Mouse (Mus musculus) gastrocnemius, adult 8-10 months (tissue): ENCODE results near the gene Pdia2. TPM values are rescaled to one million over a fixed set of nuclear protein-coding genes. Genes with fewer than 3 reads are reported as not detected.

ENCODE experiments used
- DNase-seq, 2 experiments: peaks; one replicate each; pipeline ENCODE4 v3.0.0; 2022; ENCODE audit warnings: low spot score in 2 of 2
- total RNA-seq, 4 experiments: library from RNA; stranded (reverse); gene quantifications; 2 replicates each; pipeline ENCODE4 v1.2.4; 2022

Gene Pdia2
- total RNA-seq: not detected

DNA sequence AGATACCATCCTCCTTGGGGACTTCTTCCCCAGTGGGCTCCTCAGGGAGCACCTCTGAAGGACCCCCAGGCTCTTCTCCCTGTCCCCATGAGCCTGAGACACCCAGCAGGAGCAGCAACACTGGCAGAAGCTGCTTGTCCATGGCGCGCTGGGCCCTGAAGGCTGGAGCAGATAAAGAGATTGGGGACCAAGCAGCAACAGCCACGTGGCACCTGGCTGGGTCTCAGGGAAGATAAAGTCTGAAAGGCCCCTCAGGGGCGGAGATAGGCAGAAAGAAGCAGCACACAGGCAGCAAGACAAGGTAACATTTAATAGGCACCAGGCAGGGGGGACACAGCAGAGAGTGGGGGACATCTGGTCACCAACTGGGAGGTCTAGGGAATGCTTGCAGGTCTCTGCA lies at the start of gene Pdia2:
Gene Pdia2, minus strand, starts transcription at position 196 of the 400 bp plus-strand sequence.
- DNase-seq: no peak

DNA sequence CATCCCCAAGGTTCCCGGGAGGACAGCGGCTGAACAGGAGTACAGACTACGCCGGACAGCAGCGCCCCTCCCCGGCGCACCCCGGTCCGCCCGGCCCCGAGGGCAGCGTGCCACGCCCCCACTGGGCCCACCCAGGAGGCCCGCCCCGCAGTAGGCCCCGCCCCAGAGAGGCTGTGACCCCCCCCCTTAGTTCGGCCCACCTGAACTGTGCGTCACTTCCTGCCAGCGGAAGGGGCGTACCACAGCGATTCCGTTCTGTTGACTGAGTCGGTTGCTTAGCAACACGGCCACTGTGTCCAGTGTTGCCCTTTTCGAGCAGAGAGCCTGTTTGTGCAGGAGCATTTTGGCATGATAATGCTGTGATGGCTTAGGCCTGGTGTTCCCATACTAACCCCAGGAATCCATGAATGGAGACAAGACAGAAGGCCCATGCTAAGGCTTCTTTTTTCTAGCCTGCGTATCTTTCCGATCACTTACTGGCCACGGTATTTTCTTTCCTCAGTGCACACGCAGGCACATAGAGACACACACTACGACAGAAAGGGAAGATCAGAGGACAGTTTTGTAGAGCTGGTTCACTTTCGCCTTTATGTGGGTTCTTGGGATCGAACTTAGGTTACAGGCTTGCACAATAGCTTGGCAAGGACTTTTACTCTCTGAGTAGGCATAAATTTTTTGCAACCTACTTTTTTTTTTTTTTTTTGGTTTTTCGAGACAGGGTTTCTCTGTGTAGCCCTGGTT lies 45.4 kb upstream of the Pdia2 start, which contains the start of gene Fam234a:
Gene Fam234a, minus strand, starts transcription at position 142 of the 741 bp plus-strand sequence.
- DNase-seq: peak; percentile 90 to 92

DNA sequence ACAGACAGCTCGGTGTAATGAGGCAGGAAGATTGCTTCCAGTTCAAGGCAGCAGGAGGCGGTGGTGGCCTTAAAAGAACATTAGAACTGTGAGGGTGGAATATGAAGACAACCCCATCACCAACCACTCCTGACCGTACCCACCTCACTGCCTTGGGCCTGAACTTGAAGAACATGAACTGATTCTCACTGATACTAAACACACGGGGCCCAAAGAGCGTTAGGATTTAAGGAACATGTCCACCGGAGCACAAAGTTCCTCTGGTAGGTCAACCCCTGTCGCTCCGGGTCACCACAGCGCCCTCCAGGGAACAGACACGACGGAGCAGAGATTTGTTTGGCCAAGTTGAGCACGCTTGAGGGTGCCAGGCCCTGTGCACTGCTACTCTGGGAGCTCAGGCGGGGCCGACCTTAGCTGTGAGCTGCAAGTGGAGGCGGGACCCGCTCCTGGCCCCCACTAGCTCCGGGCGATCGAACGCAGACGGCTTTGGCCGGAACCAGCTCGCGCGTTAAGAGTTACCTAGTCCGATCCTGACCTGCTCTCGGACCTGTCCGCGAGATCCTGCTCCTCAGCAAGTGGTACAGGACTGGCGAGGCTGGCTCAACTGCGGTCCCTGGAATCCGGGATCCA lies 44.7 kb upstream of the Pdia2 start:
- DNase-seq: peak; percentile 72 to 73

DNA sequence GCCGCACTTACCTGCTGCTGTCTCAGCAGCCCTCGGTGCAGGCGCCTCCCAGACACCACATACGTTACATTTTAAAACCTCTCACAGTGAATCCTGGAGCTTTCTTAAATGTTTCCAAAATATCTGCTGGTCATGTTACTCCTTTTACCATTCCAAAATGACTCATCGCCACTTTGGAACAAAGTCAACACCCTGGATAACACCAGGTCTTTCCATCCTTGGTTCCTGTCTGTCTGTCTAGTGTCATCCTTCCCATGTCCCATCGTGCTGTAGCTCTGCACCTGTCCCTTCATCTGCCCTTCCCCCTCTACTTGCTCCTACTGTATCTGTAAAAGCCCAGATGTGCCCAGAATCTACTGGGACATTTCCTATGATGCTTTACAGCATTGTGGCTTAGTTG lies 42.1 kb upstream of the Pdia2 start:
- DNase-seq: no peak

DNA sequence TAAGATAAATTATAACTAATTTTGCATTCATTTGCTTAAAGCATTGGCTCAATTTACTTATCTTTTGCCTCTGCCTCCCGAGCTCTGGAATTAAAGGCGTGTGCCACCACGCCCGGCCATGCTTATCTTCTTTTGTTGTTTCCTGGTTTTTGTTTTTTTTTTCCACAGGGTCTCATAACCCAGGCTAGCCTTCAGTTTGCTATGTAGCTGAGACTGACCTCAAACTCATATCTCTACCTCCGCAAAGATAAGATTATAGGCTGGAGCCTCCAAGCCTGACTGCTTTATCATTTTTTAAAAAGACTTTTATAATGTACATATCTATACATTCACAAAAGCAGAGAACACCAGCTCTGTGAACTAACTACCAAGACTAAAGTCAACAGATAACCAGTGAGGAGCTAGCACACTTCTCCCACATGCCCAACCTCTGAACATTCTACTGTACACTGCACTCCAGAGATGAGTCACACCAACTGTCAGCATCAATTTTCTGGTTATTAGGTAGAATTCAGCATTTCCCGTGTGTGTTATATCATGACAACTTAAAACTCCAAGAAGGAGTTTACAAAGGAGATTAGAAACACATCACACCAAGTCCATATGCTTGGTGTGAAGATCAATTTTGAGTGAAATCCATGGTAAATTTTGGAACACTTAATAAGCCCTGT lies 41.4 kb upstream of the Pdia2 start:
- DNase-seq: no peak

DNA sequence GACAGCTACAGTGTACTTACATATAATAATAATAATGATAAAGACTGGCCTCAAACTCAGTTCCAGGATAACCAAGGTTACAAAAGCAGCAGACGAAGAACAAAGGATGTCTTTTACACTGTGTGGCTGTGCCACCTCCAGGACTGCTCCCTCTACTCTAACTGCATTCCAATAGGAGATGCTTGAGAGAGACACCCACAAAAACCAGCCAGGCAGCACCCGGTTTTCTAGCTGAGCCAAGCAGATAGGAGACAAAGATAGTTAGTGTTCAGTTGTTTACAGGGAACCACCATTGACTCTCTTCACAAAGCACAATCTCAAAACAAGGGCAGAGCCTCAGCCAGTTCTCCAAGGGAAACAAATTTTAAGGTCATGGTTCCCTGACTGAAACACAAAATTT lies 40.7 kb upstream of the Pdia2 start:
- no peak for DNase-seq

DNA sequence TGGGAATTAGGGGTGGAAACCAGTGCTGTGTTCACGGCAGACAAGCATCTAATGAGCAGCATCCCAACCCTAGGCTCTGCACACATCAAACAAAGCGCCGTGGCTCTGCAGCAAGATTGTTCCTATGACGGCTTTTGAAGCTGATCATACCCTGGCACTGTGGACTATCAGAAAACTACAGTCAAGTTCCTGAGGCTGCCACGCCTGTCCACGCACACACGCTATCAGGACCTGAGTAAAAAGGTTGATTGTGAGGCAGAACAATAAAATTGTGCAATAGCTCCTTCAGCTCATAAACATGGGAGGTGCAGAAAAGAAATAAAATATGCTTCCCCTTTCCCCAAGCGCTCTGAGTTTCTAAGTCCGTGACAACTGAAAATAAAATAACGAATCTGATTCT lies 38.8 kb upstream of the Pdia2 start:
- DNase-seq: no peak

DNA sequence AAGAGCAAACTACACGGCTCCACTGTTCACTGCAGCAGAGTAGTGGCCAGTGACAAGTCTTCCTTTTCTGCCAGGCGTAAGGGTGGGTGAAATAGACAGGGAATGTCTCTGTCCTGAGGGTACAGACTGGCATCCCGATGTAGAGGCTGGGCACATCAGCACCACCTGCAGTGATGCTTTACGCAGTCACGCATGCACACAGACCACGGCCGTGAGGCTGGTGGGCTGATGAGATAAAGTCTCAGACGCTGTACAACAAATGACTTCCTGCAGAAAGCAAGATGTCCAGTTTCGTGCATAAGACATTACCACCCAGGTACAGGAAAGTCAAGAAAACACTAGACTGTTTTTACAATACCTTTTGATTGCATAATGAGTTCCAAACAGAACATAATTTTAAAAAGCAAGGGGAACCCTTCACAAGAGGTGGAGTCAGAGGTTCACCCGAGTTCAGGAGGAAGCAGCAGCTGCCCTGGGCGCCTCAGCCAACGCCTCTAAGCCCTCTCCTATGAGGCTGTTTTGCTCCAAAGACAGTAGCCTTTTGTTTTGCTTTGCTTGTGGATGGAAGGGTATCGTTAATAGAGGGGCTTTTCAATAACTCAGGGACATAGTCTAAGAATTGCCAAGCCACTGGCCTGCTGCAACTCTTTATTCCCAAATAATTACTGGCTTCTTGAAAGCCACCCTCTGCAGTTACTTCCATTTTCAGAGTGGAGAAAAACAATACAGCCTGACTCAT lies 36.4 kb upstream of the Pdia2 start:
- DNase-seq: no peak

DNA sequence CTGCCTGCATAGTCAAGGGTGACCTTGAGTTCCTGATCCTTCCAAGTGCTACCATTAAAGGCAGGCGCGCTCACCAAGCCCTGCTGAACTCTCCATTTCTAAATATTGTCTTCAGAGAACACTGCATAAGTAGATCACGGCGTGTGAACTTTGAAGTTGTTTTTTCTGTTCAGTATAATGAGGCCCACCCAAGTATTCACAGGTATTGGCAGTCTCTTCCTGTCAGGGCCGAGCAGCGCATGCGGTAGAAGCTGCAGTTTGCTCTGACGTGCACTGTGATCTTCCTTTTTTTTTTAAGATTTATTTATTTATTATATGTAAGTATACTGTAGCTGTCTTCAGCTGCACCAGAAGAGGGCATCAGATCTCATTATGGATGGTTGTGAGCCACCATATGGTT lies 35.5 kb upstream of the Pdia2 start:
- DNase-seq: no peak

DNA sequence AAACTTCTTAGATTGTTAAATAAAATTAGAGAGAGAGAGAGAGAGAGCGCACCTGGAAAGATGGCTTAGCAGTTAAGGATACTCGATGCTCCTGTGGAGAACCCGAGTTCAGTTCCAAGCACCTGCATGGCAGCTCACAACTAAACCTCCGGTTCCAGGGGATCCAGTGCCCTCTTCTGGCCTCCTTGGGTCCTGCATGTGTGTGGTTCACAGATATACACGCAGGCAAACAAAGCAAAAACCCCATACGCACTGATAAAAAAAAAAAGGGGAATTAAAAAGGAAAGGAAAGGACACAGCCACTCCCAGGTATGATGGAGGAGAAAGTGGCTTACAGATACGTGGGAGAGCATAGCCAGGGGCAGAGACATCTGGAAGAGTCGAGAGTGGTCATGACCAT lies 34.0 kb upstream of the Pdia2 start:
- no peak for DNase-seq

DNA sequence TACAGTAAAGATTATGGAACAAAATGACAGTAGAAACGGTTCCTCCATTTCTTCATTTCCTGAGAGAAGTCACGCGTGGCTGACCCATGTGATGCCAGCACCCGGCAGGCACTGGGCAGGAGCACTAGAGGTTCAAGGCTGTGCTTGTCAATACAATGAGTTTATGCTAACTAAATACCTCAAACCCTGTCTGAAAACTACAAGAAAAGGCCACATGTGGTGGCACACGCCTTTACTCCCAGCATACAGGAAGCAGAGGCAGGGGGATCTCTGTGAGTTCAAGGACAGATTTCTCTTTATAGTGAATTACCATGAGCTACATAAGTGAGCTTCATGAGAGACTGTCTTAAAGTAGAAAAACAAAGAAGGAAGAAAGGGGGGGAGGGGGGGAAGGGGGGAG lies 32.3 kb upstream of the Pdia2 start:
- DNase-seq: no peak

DNA sequence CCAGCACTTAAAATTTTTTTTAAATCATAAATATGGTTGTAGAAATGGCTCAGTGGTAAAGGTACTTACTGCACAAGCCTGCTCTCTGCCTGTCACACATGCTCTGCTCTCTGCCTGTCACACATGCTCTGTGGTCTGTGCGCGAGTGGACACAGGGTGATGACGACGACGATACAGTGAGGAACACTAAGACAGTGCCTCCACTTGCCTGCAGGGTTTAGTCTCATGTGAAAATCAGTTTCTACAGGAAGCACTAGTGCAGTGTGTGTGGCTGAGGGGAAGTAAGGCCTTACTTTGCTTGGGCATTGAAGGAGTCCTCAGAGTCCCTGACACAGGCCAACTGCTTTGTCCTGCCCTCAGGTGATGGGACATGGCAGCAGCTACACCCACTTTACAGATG lies 30.9 kb upstream of the Pdia2 start:
- no peak for DNase-seq

DNA sequence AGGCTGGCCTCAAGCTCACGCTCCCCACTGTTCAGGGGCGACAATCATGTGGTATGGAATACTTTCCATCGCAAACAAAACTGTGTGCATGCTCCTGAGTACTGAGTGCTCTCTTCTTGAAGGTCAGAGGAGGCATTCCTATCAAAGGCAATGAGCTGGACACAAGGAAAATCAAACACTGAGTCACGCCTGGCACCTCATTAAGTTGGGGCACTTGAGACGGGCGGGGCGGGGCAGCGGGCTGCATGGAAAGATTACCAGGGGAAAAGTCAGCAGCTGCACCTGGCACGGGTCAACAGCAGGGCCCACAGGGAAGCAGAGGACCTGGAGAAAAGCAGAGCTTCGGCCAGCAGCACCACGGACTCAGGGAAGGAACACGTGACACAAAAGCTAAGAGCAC lies 26.3 kb upstream of the Pdia2 start:
- DNase-seq: no peak

DNA sequence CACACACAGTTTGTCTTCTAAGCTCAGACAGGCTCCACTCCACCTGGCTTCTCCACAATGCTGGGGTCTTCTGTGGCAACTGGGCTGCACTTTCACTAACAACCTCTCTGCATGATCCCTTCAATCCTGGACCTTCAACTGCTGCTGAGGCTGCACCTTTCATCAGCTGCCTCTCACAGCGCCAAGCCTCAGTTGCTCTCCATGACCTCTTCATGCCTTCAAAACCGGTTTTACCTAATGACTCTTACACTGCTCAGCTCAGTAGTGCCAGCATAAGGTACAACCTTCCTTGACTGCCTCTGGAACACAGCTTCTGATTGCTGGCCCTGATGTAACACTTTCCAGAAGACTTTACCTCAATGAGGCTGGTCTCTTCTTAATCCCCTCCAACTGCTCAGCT lies 22.6 kb upstream of the Pdia2 start:
- no peak for DNase-seq

DNA sequence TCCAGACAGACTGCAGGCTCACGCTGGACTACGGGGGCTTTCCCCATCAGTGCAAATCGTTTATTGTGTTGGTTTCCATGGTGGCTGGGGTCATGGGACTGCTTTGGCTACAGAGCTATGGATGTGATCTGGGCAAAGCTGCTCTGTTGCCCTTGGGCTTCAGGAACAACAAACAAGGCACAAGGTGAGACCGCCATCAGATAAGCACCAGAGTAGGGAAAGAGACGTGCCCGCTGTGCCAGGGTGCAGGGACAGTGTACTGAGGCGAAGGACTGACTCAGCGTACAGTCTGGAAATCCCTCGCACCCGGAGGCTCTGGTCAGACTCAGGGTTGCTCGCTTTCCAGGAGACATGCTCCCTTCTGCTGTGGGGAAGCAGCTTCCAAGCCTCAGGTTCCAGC lies 13.8 kb upstream of the Pdia2 start:
- DNase-seq: no peak

DNA sequence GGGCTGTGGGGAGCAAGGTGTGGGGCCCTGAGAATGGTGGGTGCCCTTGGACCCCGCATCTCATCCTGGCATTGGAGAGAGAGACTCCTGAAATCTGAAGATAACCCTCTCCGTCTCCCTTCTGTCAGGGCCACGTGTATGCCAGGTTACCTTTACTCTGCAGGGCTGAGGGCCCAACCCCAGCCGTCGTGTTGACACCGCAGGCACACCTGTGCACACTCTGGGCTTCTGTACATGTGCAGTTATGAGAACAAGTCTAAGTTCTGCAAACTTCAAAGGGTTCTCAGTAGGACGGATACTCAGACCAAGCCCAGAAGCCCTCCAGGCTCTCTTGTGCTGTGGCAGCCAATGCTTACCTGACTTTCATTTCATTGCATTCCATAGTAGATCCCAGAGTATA lies 13.4 kb upstream of the Pdia2 start:
- no peak for DNase-seq

DNA sequence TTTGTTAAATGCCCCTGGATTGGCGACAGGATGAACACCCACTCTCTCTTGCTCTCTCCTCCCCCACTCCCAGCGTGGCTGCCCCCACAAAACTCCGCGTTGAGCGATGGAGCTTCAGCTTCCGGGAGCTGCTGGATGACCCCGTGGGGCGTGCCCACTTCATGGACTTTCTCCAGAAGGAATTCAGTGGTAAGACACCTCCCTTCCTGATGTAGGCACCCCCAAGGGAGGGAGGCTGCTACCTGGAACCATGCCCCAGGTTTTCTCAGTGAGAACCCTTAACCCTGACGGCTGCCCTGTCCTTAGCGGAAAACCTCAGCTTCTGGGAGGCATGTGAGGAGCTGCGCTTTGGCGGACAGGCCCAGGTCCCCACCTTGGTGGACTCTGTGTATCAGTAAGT lies 8.8 kb upstream of the Pdia2 start, which contains the start of gene Arhgdig:
Gene Arhgdig, minus strand, starts transcription at position 101 of the 400 bp plus-strand sequence.
- DNase-seq: no peak

DNA sequence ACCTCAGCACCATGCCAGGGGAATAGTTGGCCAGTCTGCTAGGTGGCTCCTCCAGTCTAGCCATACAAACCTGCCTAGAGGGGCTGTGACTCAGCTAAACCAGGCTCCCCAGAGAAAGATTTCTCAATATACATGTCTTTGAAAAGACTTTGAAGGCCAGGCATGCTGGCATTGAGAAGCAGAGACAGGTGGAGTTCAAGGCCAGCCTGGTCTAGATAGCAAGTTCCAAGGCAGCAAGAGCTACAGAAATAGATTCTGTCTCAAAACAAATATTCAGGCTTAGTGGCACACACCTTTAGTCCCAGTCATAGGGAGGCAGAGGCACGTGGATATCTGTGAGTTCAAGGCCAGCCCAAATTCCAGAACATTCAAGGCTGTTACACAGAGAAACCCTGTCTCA lies 7.5 kb upstream of the Pdia2 start:
- DNase-seq: no peak

DNA sequence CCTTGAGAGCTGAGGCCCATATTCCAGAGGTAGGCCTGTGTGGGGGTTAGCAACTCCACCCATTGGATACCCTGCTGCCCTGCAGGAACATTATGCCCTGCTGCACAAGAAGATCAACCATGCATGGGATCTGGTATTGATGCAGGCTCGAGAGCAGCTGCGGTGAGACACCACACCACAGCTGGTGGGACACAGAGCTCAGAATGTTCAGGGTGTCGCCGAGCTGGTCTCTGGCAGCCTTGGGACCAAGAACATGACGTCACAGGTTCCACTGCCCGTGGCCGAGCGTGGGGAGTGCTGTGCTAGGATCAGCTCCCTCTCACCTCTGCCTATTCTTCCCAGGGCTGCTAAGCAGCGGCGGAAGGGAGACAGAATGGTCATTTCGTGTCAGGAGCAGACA lies 5.9 kb upstream of the Pdia2 start:
- no peak for DNase-seq

DNA sequence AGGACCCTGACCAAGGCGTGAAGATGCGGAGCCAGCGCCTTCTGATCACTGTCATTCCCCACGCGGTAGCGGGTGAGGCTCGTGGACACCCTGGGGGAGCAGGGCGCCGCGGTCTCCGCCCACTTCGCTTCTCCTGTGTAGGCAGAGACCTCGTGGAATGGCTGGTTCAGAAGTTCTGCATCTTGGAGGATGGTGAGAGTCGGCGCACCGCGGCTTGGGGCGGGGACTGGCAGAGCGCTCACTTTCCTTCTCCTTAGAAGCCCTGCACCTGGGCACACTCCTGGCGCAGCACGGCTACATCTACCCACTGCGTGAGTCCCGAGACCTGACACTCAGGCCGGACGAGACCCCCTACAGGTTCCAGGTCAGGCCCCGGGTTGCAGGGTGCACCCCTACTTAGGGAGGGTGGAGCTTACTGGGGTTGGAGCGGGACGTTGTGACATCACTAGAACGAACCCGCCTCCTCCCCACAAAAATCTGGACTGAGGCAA lies 4.5 kb upstream of the Pdia2 start:
- no peak for DNase-seq

DNA sequence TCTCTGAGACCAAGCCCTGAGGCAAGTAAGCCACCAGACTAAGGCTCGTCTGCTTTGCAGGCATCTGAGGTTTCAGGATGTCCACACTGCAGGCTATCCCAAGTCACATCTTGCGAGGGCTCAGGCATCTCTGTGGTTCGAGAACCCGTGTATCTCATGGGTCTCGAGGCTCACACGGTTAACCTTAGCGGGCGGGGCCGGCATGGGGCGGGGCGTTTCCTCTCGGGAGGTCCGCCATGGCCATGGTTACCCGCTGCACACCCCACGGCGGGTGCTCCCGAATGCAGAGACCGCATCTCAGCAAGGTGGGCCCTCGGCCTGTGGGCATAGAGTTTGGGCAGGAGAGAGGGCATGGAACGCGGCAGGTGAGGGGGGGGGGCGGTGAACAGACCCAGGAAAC lies 3.9 kb upstream of the Pdia2 start, which contains the start of gene Rgs11:
Gene Rgs11, plus strand, starts transcription at position 215 of the 400 bp plus-strand sequence.
- DNase-seq: no peak

DNA sequence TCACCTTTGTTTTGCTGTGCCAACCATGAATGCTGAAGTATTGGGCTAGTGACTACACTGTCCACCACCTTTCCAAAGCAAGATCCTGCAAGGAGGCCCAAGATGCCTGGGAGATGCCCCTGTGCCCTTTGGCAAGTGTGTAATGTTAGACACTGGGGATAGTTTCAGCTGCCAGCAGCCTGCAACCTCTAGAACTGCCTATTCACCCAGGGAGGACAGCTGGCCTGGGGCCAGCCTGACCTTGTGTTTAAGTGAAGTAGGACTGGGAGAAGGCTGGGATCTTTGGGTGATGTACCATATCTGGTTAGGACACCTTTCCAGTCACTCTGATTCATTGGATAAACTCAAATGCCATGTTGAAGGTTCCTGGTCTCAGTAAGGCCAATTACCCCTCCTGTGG lies 3.1 kb upstream of the Pdia2 start:
- DNase-seq: no peak
